Mouse (Mus musculus) right cerebral cortex, postnatal 4 days (tissue): Measurements from ENCODE around the gene Cerkl.
A peak's percentile ranks its signal among the peaks of the same experiment; 100 is the strongest.

Experiments
- DNase-seq: peaks from one replicate; pipeline ENCODE4 v3.0.0-alpha.2; 2022

Gene Cerkl

DNA sequence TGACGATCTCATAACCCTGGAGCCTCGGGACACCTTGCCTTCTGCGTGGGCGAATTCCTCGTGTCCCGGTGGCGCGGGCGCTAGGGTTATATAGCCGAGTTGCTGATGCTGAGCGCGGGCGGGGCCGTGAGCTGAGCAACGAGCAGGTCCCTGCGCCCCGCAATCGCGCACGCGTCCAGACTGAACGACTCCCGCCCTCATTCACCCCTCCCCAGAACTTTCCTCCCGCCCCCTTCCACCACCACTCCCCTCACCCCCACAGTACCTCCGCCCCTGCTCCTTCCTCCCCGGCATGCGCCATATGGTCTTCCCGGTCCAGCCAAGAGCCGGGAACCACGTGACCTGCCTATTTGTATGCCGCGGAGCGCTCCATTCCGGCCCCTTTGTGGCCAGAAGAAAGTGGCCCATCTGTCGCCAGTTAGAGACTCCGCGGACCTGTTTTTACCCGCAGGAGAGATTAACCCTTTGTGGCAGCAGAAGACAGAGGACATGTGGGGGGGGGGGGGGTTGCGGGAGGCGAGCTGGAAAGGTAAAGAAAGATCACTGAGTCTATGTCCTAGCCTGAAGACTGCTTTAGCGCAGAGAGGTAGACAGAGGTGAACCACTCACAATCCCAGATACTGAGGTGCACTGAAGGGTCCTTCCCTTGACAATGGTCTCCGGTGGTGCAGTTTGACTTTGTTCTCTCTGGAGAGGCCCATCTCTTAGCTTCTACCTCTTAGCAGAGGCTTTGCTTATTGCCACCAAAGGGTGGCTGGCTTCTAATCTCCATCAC lies at the start of gene Cerkl, which contains the start of gene Neurod1:
Gene Cerkl (minus strand): TSS at position 211 of the 775 bp plus-strand sequence.
Gene Neurod1 (minus strand): TSS at position 177 of the 775 bp plus-strand sequence.
- DNase-seq = peak; percentile 70

DNA sequence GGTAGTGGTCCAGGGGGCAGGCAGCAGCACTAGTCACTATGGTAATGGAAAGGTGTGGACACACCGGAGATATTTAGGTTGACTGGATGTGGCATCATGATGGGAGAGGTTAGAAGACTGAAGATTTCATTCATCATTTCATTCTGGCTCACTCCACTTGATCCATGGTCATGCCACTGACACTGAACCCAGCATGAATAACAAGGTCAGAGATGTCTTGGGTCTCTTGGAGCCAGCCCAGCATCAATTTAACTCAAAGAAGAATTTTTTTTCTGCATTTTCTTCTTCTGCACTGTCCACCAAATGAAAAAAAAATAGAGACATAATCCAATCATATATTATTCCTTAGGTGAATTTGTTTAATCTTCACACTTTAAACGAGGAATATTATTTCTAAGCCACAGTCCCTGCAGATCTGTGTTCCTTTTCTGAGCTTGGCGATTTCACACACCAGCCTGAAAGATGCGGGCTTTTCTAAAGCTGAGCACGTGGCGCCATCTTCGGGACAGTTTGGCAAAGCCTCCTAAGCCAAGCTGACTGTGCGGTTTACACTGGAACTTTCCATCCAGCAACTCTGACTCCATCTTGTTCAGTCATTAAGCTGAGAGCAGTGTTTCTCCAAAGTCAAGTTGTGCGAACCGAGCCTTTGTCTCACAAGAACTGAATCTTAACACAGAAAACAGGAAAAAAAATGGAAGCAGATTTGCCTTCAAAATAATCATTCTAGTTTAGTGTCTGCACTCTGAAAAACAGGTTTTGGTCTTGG lies 42.6 kb upstream of the Cerkl start:
- DNase-seq = peak; percentile 82

DNA sequence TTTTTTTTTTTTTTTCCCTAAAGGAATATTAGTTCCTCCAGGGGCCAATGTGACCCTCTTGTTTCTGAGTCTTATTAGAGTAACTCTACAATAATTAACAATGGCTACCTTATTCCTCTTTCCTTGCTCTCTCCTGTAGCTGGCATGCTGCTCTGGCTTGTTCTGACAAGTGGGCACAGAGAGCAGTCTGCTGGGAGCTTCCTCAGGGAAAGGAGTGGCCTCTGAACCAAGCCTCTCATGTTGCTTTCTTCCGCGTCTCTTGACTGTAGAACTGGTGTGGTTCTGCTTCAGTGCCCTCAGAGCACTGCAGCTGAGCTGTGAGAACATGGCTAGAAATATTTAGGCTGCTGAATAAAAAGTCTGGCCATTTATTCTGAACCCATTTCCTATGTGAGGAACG lies 28.5 kb upstream of the Cerkl start:
- no peak for DNase-seq

- DNase-seq = no peak
Measured at GRCm38 (mm10) chr2:79482511-79482910, 25.9 kb upstream of the Cerkl start.

GRCm38 (mm10) chr2:79462411-79462810 lies 5.8 kb upstream of the Cerkl start:
- no peak for DNase-seq

- DNase-seq = no peak
Measured at GRCm38 (mm10) chr2:79461861-79462260, 5.3 kb upstream of the Cerkl start.

GRCm38 (mm10) chr2:79460586-79460985 lies 4.0 kb upstream of the Cerkl start:
- DNase-seq = no peak

- peak; percentile 6 for DNase-seq
Measured at GRCm38 (mm10) chr2:79460107-79460506, 3.5 kb upstream of the Cerkl start.

GRCm38 (mm10) chr2:79459061-79460045 lies 2.8 kb upstream of the Cerkl start:
- DNase-seq = peak; percentile 12

DNA sequence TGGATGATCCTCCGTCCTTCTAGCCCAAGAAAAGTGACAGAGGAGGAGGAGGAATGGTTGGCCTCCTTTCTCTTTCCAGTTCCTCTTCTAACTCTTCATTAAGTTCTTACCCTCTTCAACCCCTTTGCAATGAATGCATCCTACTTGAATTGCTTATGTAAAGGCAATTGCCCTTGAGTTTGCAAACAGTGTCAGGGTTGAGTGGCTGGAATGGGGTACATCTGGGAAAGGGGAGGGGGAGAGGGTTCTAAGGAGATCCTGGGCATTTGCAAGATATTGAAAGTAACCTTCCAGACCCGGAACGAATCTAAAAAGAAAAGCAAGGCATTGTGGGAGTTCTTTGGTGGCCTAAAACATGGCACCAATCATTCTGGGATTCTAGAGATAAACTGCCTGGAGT lies 1.3 kb upstream of the Cerkl start:
- DNase-seq = no peak

DNA sequence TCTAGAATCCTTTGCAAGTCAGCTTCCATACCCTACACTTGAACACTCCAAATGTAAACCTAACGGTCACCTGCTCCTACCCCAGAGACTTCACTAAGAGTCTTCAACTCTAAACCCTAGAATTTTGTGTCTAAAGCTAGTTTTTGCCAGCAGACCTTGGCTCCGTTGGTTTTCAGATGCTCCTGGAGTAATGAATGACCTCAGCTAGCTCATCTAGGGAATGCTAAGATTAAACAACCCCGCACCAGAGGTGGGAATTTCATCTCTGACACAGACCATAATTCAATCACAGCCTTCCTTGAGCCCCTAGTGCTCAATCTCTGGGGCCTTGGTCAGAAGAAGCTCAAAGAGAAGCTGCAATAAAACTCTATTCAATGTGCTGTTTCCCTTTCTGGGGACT lies 849 bp upstream of the Cerkl start:
- no peak for DNase-seq

GRCm38 (mm10) chr2:79455646-79456045 lies 939 bp downstream of the Cerkl start:
- peak; percentile 12 for DNase-seq

GRCm38 (mm10) chr2:79454786-79455446 lies 1.7 kb downstream of the Cerkl start:
- peak; percentile 15 for DNase-seq

DNA sequence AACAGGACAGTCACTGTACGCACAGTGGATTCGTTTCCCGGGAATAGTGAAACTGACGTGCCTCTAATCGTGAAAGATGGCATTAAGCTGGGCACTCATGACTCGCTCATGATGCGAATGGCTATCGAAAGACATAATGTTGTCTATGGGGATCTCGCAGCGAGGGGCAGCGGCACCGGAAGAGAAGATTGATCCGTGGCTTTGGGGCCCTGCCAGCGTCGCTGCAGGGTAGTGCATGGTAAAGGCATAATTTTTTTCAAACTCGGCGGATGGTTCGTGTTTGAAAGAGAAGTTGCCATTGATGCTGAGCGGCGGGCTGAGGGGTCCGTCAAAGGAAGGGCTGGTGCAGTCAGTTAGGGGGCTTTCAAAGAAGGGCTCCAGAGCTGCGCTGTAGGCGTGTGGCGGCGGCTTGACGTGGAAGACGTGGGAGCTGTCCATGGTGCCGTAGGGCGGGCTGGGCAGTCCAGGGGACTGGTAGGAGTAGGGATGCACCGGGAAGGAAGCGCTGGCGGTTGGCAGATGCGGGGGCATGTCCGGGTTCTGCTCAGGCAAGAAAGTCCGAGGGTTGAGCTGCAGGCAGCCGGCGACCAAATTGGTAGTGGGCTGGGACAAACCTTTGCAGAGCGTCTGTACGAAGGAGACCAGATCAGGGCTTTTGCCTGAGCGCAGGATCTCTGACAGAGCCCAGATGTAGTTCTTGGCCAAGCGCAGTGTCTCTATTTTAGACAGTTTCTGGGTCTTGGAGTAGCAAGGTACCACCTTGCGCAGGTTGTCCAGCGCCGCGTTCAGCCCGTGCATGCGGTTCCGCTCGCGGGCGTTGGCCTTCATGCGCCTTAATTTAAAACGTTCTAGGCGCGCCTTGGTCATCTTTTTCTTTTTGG lies 2.4 kb downstream of the Cerkl start:
- DNase-seq = peak; percentile 72

DNA sequence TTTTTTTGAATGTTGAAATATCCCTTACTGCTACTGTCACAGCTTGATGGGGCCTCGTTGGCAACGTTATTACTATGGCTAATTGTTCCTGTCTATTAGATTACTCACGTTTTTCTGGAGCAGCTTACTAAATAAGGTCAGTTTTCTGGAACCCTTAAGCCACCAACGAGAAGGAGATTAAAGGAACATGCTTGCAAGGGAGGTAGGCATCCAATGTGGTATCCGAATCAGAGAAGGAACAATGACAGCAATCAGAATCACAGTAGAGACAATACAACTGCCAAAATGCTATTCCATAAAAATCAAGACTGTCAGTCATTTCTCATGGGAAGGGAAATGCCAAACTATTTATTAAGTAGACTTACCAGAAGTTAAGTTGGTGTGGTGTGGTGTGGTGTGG lies 5.1 kb downstream of the Cerkl start:
- DNase-seq = no peak

GRCm38 (mm10) chr2:79450684-79451394 lies 5.7 kb downstream of the Cerkl start:
- DNase-seq = no peak

GRCm38 (mm10) chr2:79449371-79449770 lies 7.2 kb downstream of the Cerkl start:
- DNase-seq = no peak

DNA sequence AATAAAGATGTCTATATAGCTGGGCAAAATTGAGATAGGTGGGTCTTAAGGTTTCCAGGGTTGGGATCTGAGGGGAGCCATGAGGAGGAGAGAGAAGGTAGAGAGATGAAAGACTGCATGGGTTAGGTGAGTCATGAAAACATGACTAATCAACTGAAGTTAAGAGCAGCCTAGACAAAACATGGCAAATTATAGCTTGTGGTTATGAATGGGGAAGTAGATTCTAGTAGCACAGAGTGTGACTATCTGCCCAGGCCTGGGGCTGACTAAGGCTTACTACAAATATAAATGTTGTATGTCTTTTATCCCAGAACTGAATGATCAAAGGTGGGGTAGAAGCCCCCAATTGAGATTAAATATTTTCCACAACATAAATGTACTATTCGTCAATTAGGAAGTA lies 9.4 kb downstream of the Cerkl start:
- no peak for DNase-seq

- DNase-seq = no peak
Measured at GRCm38 (mm10) chr2:79443861-79444620, 12.5 kb downstream of the Cerkl start.

DNA sequence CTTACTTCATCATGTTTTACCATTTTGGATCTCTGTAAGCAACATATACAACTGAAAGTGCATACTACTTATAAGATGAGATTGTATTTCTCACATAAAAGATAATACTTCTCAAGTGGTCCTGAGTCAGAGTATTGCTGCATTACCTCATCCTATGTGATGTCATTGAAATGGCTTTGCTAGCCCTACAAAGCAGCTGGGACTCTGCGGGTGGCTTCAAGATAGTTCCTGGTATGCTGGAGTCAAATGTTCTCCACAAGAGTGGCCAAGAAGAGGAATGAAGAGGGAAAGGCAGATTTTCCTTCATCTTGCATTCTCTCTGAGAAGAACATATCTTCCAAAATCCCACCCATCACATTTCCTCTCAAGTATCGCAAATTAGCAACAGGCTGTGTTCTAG lies 13.2 kb downstream of the Cerkl start:
- no peak for DNase-seq
